Mouse (Mus musculus) left cerebral cortex, postnatal 25 days (tissue): Measurements from ENCODE around the gene Tmem114. TPM values are rescaled to one million over a fixed set of nuclear protein-coding genes. Genes with fewer than 3 reads are reported as not detected.

Experiments
- DNase-seq, 2 experiments: peaks; one replicate each; pipeline ENCODE4 v3.0.0; 2022; ENCODE audit warnings: low spot score in 2 of 2, mixed read lengths in 1 of 2
- intact Hi-C: fragments of 180-260 bp; cut with DNase I; formaldehyde crosslinking; loops from one replicate; pipeline ENCODE4 v1.15.1; 2025
- total RNA-seq, 2 experiments: library from RNA; stranded (reverse); gene quantifications; 2 replicates each; pipeline ENCODE4 v1.2.3; 2021

Gene Tmem114
- 1 to 10 TPM; 2.7 to 3.4 TPM for total RNA-seq

- peak in 1 of 2 experiments; percentile 40 for DNase-seq
- intact Hi-C loops: no loop called here
Observed at GRCm38 (mm10) chr16:8424971-8425330, at the start of gene Tmem114. Gene Tmem114 (minus strand): TSS chr16:8425136.

GRCm38 (mm10) chr16:8470603-8471481 is 45.9 kb upstream of the Tmem114 start, which contains the start of gene Mettl22:
Gene Mettl22 (plus strand): TSS chr16:8470788.
- intact Hi-C loops: loop anchor here (5.0 kb wide), 1 partner anchor 54 kb away; no protein-coding TSS in a partner anchor
- DNase-seq: peak; percentile 90 to 94

GRCm38 (mm10) chr16:8470132-8470531 is 45.2 kb upstream of the Tmem114 start:
- intact Hi-C loops: loop anchor here (5.0 kb wide), 1 partner anchor 53 kb away; no protein-coding TSS in a partner anchor
- no peak for DNase-seq

GRCm38 (mm10) chr16:8459098-8459497 is 34.2 kb upstream of the Tmem114 start:
- peak in 1 of 2 experiments; percentile 43 for DNase-seq
- intact Hi-C loops: no loop called here

- DNase-seq: no peak
- intact Hi-C loops: no loop called here
Observed at GRCm38 (mm10) chr16:8458391-8458790, 33.5 kb upstream of the Tmem114 start.

- DNase-seq: no peak
- intact Hi-C loops: no loop called here
Observed at GRCm38 (mm10) chr16:8455221-8455620, 30.3 kb upstream of the Tmem114 start.

GRCm38 (mm10) chr16:8453301-8453700 is 28.4 kb upstream of the Tmem114 start:
- DNase-seq: no peak
- intact Hi-C loops: no loop called here

- intact Hi-C loops: no loop called here
- DNase-seq: no peak
Observed at GRCm38 (mm10) chr16:8446256-8446655, 21.3 kb upstream of the Tmem114 start.

- intact Hi-C loops: no loop called here
- no peak for DNase-seq
Observed at GRCm38 (mm10) chr16:8444911-8445310, 20.0 kb upstream of the Tmem114 start.

- DNase-seq: no peak
- intact Hi-C loops: no loop called here
Observed at GRCm38 (mm10) chr16:8432616-8433015, 7.7 kb upstream of the Tmem114 start.

GRCm38 (mm10) chr16:8429531-8429930 is 4.6 kb upstream of the Tmem114 start:
- DNase-seq: peak in 1 of 2 experiments; percentile 74
- intact Hi-C loops: no loop called here

- no peak for DNase-seq
- intact Hi-C loops: no loop called here
Observed at GRCm38 (mm10) chr16:8425736-8426135, 800 bp upstream of the Tmem114 start.

- intact Hi-C loops: no loop called here
Observed at GRCm38 (mm10) chr16:8424161-8424970, 570 bp downstream of the Tmem114 start.

GRCm38 (mm10) chr16:8423626-8424114 is 1.3 kb downstream of the Tmem114 start:
- no peak for DNase-seq
- intact Hi-C loops: no loop called here

More at GRCm38 (mm10) chr16:8424161-8424970, 570 bp downstream of the Tmem114 start:
- peak; percentile 71 to 80 for DNase-seq

- intact Hi-C loops: no loop called here
- no peak for DNase-seq
Observed at GRCm38 (mm10) chr16:8420842-8421241, 4.1 kb downstream of the Tmem114 start.

GRCm38 (mm10) chr16:8420381-8420780 is 4.6 kb downstream of the Tmem114 start:
- DNase-seq: no peak
- intact Hi-C loops: no loop called here

- no peak for DNase-seq
- intact Hi-C loops: loop anchor here (5.0 kb wide), 1 partner anchor 53 kb away; the partner anchor contains the start of gene Mettl22
Observed at GRCm38 (mm10) chr16:8419666-8420065, 5.3 kb downstream of the Tmem114 start.

- DNase-seq: no peak
- intact Hi-C loops: loop anchor here (5.0 kb wide), 1 partner anchor 54 kb away; the partner anchor contains the start of gene Mettl22
Observed at GRCm38 (mm10) chr16:8418126-8418525, 6.8 kb downstream of the Tmem114 start.

GRCm38 (mm10) chr16:8417011-8417720 is 7.8 kb downstream of the Tmem114 start:
- DNase-seq: peak in 1 of 2 experiments; percentile 48
- intact Hi-C loops: loop anchor here (5.0 kb wide), 1 partner anchor 55 kb away; the partner anchor contains the start of gene Mettl22
